Mouse (Mus musculus) urinary bladder, adult 18-20 months (tissue): ENCODE measurements at regions not wholly inside any gene's neighbourhood (a gene's known extent, or its start where the extent isn't known, plus 50 kb on each side); places are given as distances from the start of the nearest gene placed in this dataset.
"Not testable (repeated sequence)": the region's sequence is repeated elsewhere in the genome, so short reads cannot be mapped to it uniquely, and the experiment has no call there.

ENCODE experiments used
- DNase-seq, 2 experiments: peaks; one replicate each; pipeline ENCODE4 v3.0.0; 2022; ENCODE audit warnings: low spot score in 2 of 2, mixed read lengths in 2 of 2

GRCm38 (mm10) chr6:50821401-50822235, 167.4 kb upstream of the Npvf start:
- no peak for DNase-seq

DNA sequence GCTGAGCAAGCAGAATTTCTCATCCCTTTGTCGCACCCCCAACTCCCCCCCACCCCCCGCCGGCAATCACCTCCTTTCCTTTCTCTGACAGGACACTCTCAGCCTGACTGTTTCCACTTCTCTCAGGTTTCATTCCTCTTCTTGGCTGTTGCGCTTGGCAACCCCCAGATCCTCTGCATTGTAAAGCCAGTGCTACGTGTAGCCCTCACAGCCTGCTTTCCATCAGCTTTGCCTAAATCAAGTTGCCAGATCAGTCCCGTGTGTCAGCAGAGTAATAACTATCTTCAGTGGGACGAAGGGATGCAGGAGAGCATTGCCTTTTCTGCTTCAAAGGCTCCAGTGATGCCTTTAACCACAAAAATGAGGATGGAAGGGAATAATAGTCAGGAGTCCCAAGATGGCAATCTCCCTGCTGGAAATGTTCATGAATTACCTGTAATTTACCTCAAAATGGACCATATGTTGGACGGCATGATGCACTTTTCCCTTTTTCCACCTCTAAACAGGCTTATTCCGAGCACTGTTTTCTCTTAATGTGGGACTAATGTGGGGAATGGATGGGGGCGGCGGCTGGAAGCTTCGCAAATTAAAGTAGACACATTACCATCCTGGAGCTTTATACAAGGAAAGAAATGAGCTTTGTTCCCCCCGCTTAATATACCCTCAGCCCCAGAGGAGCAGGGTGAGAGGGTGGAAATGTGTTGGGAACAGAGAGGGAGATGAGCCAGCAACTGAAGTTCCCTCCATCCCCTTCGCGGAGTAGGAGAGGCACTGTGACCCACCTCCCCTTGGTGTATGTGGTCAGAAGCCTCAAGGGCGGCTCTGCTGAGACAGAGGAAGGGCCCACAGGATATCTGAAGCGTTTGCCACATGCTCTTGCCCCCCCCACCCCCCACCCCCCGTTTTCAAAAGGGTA, 168.3 kb upstream of the Npvf start:
- no peak for DNase-seq

DNA sequence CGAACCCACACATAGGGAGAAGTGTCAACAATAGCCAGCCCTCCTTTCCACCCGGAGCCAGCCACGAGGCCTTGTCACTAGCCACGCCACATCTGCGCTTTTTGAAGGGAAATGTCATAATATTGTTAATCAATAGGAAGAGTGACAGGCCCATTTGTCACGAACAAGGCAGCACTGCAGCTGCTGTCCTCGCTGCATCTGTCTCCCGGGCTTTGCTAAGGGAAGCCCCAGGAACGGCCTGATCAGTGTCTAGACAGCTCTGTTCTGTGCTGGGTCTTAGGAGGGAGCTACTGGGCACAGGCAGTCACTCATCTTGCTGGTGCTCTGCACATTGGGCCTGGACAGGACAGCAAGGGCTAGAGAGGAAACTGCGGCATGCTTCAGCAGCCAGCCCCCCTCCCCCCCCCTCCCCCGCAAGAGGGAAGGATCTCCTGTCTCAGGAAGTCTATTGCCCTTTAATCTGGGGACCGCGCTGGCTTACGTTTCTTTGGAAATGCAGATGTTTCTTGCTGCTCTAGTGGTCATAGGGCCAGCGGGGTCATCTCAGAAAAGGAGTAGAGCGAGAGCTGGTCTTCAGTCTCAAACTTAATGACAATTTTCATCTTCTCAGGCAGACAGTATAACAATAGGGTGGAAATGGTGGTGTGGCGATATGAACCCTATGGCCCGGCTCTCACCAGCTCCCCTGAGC, 169.1 kb upstream of the Npvf start:
- DNase-seq: no peak

GRCm38 (mm10) chr6:50824466-50824865, 170.2 kb upstream of the Npvf start:
- no peak for DNase-seq

DNA sequence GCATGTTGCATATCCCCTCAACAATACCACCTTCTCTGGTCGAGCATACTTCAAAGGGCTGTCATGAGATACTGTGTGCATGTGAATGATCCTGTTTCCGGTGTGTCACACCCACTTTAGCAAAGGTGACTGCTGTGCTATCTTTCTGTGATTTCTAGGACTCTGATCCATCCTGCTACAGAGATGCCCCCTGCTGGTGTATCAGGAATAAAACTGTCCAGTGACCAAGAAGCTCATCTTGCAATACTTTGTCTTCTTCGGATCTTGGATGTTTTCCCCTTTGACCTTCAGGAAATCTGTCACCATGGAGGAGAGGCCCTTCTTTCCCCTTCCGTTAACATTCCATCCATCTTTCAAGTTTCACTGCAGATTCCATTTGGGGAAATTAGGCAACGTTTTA, 177.5 kb upstream of the Npvf start:
- no peak for DNase-seq

- no peak for DNase-seq
Measured at GRCm38 (mm10) chr6:50835997-50836625, 181.9 kb upstream of the Npvf start.

- no peak for DNase-seq
Measured at GRCm38 (mm10) chr6:50840826-50841225, 186.6 kb upstream of the Npvf start.

- DNase-seq: not testable (repeated sequence)
Measured at GRCm38 (mm10) chr6:50845246-50845645, 191.0 kb upstream of the Npvf start.

DNA sequence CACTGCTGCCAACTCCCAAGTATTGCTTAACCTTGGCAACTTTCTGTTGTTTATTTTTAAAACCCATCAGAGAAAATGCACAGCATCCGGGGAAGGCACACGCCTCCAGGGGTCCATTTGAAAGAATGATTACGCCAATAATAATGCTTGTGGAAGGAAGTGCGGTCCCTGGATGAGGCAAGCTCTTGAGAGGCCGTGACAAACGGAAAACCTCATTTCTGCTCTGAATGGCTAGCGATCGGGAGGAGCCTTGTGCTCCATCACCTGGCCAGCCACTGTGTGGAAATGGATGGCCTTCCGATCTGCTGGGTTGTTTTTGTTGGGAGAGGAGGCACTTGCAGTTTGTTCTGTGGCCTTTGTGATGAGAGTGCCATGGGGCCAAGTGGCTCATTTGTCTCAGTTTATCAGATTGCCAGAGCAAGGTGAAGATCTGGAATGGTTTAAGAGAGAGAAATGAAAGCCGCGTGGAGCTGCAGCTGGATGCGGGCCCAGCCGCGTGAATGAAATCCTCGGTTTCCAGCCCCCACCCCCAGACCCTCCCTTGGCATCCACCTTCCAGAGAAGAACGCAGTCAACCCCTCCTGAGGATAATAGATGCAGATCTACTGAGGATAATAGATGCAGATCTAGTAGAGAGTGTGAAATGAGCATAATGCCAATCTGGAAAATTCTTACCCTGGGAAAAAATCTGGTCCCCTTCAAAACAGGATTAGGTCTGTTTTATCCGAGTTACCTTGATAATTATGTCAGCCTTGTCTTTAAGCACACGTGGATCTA, 192.7 kb upstream of the Npvf start:
- DNase-seq: no peak

- no peak for DNase-seq
Measured at GRCm38 (mm10) chr6:50847548-50847947, 193.3 kb upstream of the Npvf start.

GRCm38 (mm10) chr6:50859162-50859561, 204.9 kb upstream of the Npvf start:
- no peak for DNase-seq

GRCm38 (mm10) chr6:50877991-50878390, 223.8 kb upstream of the Npvf start:
- DNase-seq: no peak

- no peak for DNase-seq
Measured at GRCm38 (mm10) chr6:50882298-50882697, 228.1 kb upstream of the Npvf start.

GRCm38 (mm10) chr6:50882759-50883158, 228.5 kb upstream of the Npvf start:
- DNase-seq: no peak

- DNase-seq: no peak
Measured at GRCm38 (mm10) chr6:50885031-50885430, 230.8 kb upstream of the Npvf start.

GRCm38 (mm10) chr6:50885771-50886360, 231.6 kb upstream of the Npvf start:
- no peak for DNase-seq

DNA sequence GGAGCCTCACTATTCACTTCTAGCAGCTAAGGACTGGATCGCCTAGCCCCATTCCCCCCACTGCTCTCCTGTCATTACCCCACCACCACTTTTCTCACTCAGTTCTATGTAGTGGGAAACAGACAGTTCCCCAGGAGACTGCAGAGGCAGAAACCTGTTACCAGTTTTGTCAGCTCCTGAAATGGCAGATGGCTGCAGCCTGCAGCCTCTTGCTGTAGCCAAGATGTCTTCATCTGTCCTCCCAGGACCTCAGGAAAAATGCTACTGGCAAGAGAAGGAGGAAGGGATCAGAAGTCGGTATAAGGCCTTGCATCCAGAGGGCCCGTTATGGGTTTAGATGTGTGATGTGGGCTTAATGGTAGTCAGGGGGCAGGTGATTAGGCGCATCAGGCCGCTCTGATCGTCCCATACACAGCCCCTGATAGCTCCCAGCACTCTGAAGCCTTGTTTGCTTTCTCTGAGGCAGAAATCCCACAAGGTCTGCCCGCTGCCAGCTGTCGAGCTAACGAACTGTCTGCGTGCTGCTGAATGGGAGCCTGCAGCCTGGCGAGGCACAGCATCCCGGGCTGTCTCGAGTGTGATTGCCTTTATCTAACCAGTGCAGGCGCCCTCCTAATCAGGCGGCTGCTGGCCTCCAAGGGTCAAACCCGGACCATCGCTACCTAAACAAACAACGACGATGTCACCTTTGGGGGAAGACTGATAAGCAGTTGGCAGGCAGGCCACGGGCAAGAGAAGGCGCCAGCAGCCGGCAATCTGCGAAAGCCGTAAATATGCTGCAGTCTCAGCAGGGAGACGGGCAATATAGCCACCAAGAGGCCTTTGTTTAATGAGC, 236.3 kb upstream of the Npvf start:
- DNase-seq: peak in 1 of 2 experiments; percentile 3

GRCm38 (mm10) chr6:50891205-50891526, 236.9 kb upstream of the Npvf start:
- DNase-seq: no peak

- DNase-seq: no peak
Measured at GRCm38 (mm10) chr6:50898792-50899191, 244.6 kb upstream of the Npvf start.
